Mouse (Mus musculus) cerebellum, adult 9-11 months (tissue): ENCODE results near the gene 1700012A03Rik.
A peak's percentile ranks its signal among the peaks of the same experiment; 100 is the strongest.

ENCODE experiments used
- DNase-seq: peaks from one replicate; pipeline ENCODE4 v3.0.0; 2022

1700012A03Rik gene

DNA sequence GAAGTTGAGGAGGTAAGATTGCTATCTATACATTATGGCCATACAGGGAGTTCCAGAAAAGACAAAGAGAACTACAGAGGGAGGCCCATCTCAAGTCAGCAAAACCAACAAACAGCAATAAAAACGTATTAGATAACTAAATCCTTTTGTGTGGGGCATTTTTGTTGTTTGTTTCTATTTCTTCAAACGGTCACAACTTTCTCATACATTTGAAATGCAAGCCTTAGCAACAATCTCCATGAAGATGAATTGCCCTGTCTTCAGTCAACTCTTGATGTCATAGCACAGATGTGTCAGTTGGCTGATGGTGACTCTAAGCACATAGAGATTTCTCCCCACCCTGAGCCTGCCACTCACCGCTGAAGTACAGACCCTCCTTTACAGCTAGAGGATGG lies at the start of gene 1700012A03Rik:
Gene 1700012A03Rik, plus strand, starts transcription at position 296 of the 395 bp plus-strand sequence.
- DNase-seq, result no peak

DNA sequence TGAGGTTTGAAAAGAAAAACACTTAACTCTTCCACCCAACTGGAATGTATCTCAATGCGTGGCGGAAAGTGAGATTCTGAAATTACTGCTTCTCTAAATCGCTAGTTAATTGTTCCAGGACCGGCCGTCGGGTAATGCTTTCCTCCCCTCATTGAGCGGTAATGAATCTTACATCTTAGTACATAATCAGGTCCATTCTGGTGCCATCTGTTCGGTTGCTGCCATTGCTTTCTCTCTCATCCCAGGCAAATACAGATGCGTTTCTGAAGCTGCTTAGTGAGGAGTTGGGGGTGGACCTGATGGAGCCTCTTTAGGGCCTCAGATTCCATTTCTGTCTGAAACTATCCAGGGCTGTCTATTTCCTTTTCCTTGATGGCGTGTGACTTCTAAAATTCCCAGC lies 45.8 kb upstream of the 1700012A03Rik start:
- no peak for DNase-seq

DNA sequence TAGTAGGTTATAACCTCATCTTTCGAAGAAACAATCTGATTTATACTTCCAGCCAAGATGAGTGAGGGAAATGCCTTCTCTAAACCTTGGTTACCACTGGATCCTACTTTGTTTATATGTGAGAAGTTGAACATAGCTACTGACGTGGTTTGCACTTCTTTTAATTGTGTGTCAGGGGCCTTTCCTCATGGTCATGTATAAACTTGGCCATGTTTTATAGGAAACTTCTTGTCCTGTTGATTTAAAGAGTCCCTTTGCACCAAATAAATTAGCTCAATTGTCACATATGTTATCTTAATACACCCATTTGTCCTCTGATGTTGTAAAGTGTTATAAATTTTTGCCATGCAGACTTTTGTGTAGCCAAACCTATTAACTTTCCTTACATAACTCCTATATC lies 44.1 kb upstream of the 1700012A03Rik start:
- no peak for DNase-seq

DNA sequence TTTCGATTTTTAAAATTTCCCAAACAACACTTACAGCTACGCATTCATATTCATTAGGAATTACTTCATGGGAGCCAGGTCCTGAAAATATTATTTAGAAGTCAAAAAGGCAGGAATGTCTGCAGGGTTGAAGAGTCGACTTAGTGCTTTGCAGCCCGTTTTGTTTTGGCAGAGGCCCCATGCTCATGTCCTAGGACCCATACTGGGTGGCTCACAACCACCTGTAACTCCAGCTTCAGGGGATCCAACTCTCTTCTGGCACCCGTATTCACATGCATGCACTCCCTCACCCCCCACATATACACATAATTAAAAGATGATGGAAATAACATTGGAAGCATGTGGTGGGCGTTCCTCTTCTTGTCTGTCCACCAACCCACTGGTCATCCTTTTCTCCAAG lies 43.7 kb upstream of the 1700012A03Rik start:
- DNase-seq, result no peak

DNA sequence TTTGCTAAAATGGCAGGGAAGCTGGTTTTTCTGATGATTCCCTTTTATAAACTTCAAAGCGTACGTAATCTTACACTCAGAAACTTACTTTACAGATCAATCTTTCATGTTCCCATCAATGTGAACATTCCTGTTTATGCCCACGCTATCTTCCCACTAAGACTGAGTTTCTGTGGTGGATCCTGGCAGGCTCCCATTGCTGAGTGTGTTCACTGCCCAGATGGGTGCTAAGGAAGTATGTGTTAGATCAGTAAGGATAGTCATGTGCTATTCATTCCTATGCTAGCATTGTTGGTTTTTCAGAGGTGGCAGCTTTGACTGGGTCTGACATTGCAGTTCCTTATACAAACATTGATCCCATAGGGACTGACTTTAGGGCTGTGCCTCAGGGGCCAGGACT lies 42.7 kb upstream of the 1700012A03Rik start:
- DNase-seq, result no peak

DNA sequence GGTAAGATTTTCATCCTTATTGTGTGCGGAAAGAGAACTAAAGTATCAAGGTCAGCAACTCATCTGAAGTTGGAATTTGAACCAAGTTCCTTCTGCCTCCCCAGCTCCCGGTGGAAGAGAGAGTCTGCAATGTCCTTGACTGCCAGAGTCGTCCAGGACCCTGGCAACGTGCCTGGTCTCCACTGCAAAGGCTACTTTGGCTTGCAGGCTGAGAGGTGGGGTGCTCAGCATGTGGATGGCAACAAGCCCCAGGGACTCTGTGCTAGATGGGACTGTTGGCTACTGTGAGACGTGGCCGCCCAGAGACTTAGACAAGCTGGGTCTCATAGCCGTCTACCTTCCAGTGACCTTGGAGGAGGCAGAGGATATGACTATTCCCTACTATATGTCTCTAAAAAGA lies 33.2 kb upstream of the 1700012A03Rik start:
- DNase-seq, result peak; percentile 43

DNA sequence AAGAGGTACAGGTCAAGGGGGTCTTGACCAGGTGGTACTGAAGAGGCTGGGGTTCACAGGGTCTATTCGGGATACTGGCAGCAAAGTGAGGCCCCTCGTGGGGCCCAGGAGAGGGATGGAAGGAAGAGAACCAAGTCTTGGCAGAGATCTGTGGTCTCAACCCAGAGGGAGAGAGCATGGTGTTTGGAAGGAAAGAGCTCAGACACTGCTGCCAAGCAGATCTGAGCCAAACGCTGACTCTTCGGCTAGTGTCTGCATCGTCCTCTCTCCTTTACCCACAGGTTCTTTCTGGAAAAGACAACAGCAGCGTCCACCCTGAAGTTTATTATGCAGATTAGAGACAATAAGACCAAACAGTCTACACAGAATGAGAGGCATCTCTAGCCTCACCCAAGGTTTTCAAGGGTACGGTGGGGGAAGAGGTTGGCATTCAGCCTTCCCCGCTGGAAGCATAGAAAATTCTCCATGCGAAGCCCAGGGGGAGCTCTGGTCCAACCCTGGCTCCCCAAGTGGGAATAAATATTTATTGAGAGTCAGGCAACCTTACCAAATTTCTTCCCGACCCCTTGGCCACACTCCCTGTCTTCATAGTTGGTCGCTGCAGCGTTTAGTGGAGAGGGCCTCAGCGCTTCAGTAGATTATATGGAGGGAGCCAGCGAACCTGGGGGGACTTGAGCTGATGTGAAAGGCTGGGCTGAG lies 32.5 kb upstream of the 1700012A03Rik start:
- peak; percentile 55 for DNase-seq

DNA sequence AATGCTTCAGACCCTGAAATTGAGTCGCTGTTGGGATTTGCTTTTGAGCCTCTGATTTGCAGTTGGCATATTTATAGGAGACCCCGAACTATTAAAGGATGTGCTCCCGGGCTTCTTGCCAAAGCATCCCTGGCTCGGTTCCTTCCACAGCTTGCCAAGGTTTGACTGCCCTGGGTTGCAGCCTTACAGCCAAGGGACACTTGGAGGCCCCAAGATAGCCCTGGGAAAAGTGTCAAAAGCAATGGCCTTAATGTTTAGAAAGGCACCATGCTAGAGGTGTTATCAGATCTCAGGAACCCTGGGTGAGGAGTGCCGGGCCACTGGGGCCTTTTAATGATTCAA lies 32.0 kb upstream of the 1700012A03Rik start:
- peak; percentile 76 for DNase-seq

DNA sequence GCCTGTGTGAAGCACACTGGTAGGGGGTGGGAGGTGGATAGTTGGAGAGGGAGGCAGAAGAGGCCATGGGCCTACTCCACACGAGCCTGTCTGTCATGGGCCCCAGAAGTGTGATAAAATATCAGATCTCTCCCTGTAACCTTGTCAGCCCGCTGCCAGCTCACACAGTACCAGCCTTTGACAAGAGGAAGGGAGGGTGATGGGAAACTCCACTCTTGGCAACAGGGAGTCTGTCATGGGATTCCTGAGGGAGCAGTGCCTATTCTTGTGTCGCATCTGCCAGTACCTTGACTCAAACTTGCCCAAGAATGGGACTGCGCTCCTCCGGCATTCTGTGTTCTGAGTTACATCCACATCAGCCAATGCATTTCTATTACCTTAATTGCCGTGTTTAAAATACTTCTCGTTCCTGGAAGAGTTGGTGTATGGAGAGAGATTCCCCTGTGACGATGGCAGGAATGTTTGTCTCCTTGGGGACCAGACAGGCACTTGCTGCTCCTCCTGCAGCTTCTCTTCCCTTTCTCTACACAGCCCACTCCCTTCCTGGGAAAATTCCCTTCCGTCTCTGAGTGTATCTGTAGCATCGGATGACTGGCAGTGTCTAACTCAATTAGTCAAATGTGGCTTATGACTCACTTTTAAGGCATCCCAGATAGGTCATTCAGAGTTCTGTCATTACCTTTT lies 28.1 kb upstream of the 1700012A03Rik start:
- DNase-seq, result no peak

DNA sequence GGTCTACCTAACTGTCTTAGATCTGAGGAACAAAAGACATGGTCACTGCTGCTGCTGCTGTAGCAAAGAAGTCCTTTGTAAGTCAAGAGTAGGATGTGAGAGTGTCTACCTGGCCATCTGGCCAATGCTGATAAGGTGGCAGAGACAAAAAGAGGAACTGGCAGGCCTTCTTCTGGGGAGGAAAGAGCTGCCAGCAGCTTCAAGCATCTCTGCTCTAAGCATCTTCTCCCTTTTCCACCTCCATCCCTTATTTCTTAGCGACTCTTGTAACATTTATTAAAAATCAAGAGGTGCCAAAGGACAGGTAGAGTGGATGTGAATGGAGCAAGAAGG lies 27.5 kb upstream of the 1700012A03Rik start:
- DNase-seq, result no peak

DNA sequence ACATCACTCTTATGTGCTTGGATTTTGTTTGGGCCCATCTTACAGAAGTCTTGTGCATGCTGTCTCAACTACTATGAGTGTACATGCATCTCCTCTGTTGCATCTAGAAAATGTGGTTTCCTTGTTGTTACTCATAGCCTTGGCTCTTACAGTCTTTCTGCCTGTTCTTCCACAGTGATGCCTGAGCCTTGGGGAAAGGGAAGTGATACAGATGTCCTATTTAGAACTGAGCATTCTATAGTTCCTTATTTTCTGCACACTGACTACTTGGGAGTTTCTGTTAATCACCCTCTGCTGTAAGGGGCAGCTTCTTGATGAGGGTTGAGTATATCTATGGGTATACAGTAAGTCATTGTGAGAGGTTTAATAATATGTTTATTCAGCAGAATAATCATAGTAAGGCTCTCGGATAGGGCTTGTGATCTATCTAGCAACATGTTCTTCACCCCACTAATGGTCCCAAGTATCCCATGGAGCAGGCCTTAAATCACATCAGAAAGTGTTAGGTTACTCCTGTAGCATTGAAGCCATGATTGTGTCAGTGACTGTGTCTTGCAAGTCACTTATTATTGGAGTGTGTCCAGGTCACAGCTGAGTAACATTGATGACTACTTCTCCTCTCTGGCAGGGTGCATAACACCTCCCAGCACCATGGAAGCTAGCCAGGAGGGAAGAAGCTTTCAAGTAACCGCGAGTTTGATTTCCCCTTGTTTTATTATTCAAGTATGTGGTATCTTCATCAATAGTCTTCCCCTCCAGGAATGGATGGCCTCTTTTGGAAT lies 21.6 kb upstream of the 1700012A03Rik start:
- DNase-seq, result no peak

DNA sequence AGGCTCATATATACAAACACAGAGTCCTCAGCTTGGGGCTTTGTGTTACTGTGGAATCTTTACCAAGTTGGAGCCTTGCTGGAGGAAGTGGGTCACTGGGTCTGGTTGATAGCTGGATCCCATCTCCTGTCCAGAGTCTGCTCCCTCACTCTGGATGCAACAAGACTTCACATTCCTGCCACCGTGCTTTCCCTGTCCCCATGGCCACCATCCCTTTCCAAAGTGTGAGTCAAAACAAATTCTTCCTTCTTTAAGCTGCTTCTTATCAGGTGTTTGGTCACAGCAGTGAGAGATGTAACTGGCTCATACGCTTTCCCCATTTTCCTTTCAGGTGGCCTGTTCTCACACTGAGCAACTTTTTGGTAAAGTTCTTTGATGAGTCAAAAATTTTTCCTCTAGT lies 15.8 kb upstream of the 1700012A03Rik start:
- no peak for DNase-seq

DNA sequence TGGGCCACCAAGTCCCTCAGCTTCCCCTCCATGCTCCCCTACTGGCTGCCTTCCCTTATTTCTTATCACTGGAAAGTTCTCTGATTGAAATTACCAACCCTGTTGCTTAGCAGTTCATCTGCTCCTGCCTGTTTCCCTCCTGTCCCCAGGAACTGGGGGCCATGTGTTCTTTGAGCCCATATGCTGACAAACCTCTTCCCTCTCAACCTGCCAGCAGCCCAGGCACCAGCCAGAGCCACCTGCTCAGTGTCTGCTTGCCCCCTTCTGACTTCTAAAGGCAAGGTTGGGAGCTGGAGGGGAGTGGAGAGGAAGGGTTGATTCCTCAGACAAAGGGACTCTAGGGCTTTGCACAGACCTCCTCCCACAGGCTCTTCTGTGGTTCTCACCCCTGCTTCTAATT lies 4.7 kb upstream of the 1700012A03Rik start:
- DNase-seq, result no peak

DNA sequence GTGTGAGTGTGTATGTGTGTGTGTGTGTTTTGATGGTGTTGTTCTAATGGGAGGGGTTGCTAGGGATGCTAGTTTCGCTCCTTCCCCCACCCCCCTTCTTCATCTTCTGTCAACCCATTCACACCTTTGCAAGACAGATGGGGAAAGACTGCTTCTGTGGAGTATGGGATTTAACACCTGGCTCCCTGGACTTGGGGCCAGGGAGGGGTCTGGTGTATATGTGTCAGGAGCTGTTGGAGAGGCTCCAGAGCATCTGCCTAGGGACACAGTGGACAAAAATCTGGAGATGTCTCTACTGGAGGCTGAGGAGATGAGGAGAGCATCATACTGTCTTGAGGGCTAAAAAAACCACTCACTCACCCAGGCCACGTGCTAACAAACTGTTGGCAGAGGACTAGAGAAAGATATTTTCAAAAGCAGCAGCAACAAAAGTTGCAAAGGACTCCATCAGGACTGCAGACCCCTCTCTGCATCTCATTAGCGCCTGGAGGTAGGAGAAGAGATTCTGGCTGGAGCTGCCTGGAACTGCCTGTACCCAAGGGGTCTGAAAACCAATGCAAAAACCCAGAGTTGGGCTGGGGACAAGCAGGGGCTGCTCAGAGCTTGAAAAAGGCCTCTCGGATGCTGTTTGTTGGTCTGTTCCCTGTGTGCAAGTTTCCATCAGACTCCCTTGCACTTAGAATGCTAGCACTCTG lies 643 bp upstream of the 1700012A03Rik start:
- DNase-seq, result no peak

DNA sequence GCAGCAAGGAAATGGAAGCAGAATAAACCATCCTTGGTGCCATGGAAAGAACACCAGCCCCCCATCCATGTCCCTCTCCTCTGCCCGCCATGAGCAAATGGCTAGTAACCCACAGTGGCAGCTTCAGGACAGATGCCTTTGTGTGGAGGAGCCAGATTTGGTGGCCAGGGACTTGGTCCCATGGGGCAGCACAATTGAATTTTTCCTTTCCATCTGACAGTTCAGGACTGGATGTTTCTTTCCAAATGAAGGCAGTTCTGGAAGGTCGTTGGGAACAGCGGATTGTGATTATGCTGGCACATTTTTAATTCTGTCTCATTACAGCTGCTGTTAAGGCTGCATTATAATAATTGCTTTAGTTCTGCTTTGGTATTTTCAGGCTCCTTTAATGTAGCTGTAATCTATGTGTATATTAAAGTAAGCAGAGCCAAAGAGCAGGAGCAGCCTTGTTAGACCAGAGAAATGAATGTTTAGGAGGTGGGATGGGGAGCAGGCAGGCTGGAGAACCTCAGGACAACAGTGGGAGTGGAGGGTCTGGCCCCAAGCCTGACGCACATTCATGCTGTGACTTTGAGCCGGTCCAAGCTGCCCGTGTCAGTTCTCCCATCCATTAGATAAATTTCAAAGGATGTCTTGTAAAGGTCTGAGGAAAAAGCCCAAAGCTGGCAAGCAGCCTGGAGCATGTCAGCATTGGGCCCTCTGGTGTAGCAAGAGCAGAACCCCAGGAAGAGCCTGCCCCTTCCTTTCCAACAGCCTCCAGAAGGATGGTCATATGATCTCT lies 2.3 kb downstream of the 1700012A03Rik start:
- peak; percentile 5 for DNase-seq

DNA sequence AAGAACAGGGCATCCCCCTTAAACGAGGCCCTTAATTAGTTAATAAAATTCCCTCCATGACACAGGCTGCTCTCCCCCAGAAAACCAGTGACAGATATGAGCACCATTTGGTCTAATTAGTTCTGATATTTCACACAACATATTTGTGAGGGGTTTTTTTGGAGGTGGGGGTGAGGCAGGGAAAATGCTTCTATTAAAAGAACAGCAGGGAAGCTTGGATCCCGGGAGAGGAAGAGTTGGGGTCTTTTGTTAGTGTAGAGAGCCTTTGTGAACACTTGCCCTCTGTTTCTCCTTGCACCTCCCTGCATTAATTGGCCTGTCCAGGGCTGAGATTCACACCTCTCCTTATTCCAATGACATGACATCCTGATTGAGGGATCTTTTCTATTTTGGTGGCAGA lies 6.5 kb downstream of the 1700012A03Rik start:
- DNase-seq, result no peak

DNA sequence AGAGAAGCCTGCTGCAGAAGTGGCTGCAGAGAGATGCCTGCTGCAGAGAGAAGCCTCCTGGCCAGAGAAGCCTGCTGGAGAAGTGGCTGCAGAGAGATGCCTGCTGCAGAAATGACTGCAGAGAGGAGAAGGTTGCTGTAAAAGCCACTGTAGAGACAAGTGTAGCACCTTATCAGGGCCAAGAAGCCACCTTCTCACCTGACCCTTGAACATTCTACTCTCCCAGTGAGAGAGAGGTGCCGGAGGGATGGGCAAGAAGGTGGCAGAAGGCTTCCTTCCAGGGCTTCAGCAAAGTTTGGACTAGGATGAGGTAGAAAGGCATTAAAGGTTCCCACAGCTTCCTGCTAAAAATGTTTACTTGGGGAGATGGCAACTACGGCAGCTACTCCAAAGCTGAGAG lies 8.5 kb downstream of the 1700012A03Rik start:
- DNase-seq, result no peak

DNA sequence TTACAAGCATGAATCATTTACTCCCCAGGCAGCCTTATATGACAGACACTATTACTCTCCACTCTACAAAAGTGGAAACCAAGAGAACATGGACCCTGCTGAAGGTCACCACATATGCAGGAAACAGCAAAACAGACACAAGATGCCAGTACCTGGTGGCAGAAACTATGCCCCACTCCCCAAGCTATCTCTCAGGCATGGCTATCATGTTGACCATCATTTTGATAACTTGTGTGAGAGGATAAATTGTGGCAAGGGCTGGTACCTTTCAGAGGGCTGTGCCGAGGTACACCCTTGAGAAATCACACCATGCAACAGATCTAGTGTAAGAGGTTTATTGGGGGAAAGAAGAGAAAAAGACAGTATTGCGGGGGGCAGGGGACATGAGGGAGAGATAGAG lies 10.6 kb downstream of the 1700012A03Rik start:
- DNase-seq, result no peak

DNA sequence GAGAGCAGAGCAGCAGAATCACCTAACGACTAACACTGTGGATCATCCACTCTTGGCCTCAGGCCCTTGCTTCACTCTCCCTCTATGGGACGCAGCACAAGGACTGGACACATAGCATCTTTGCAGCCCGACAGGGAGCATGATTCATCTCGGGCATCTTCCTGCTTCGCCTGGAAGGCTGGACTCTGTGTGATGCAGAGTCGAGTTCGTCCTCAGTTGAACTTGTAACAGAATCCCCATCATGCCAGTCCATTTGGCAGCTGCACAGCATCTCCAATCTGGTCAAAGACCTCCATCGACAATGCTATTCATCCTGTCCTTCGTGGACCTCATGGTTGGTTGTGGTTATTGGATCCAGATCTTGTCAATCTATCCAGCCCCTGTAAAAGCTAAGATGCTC lies 11.2 kb downstream of the 1700012A03Rik start:
- no peak for DNase-seq

DNA sequence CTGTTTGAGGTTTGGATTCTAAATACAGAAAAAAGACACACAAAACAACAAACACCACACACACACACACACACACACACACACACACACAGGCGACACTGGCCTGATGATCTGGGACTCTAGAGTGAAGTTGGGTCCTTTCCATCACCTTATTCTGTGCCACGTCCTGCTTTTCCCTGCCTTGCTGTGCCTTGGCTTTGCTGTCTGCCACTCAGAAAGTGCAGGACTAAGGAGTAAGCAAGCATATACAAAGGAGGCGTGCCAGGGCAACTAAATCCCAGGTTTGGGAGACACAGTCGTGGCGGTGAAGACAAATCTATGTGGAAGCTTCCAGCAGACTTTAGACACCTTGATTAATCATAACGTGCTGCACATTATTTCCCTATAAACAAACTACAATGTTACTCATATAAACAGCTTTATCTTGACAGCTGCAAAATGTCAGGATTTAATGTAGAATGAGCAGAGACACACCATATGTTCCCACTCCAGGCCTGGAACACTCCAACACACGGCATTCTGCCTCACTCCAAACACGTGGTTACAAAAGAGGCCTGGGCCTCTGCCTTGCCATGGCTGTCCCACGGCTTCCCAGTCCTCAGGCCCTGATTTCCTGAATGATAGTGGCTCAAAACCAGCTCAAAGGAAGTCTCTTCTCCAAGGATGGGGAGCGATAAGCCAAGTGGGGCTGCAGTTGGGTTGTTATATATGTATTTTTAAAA lies 15.9 kb downstream of the 1700012A03Rik start:
- no peak for DNase-seq

DNA sequence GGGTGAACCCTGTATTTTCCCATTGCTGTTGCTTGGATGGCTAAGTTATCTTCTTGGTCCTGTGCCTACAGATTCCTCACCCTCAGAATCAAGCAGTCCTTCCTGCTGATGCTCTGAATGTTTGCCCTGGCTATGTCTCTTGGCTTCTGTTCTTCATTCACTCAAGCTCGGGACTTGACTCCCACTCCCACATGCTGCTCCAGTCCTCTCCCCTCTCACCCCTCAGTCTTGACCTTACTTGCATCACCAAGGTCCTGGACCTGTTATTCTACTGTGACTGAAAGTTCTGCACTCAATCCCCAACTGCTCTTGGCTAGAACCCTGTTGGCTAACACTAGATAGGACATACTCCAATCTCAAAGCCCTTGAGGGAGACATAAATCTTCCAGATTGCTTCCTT lies 22.1 kb downstream of the 1700012A03Rik start:
- no peak for DNase-seq

DNA sequence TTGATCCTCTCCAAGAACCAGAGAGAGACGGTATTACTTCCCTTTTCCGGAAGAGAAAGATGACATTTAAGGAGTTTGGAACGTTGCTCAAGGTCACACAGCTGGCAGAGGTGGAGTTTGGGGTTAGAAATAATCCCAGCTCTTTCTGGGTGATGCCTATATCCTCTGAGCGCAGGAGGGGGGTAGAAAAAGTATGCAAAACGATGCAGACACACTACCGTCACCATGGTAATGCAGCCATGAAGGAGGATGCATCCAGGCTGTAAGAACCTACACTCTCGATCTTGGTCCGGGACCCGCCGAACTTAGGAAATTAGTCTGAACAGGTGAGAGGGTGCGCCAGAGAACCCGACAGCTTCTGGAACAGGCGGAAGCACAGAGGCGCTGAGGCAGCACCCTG lies 43.3 kb downstream of the 1700012A03Rik start:
- no peak for DNase-seq
